Mouse (Mus musculus) embryonic stem cell, embryonic (primary cell): ENCODE data around the gene Carnmt1.

Source experiments
- CTCF ChIA-PET, 4 experiments: fragments of 300-600 bp in 2 of 4; fragments of 350-600 bp in 2 of 4; sonication (Branson Sonifier 250); formaldehyde crosslinking; loops; one replicate each; lab custom pipeline; 2022; ENCODE audit warnings: inconsistent platforms in 2 of 4; lab: Charles Lee
- POLR2A ChIA-PET, 4 experiments: fragments of 300-600 bp in 2 of 4; fragments of 350-600 bp in 2 of 4; sonication (Branson Sonifier 250); formaldehyde crosslinking; loops; one replicate each; lab custom pipeline; 2022; ENCODE audit warnings: antibody characterized with exemption in 4 of 4, inconsistent platforms in 1 of 4; lab: Charles Lee

Carnmt1 gene

DNA sequence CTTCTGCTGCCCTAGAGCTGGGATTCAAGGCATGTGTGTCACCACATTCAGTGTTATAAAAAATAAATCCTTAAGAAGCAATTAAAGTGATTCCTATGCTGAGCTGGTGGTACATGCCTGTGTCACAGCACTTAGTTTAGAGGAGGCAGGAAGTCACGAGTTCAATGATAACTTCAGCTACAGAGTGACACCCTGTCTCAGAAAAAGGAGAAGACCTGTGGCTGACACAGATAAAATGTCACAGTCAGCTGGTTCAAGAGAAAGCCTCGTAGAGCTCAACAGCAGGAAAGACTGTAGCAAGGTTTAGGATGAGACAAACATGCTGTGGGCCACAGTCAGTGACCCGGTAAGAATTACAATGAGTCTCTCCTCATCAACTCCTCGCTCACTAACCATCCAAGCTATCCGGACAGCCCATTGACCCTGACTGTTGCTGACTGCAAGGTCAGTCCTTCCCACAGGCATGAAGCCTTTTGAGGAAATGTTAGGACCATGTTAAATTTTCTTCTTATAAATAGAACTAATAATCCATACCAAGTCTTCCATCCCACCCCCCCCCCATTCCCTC, 23.6 kb upstream of the Carnmt1 start:
- CTCF ChIA-PET = interaction anchor here (0.6 to 2.1 kb wide), 5 partner anchors 14 to 177 kb away, joined by 3 to 7 read pairs (median 3); partner anchors contain the start of gene Carnmt1 (in 1 of the 4)
- POLR2A ChIA-PET = interaction anchor here in 2 of 4 experiments (0.7 to 5.9 kb wide), 21 partner anchors 9 to 83 kb away, joined by 3 to 40 read pairs (median 5); partner anchors contain the start of genes Carnmt1 (in 2 of the 2), Nmrk1 (in 2 of the 2), Ostf1 (in 2 of the 2) and D030056L22Rik (in 1 of the 2)

- POLR2A ChIA-PET = interaction anchor here in 2 of 4 experiments (1.0 to 5.9 kb wide), 6 partner anchors 10 to 40 kb away, joined by 3 to 40 read pairs (median 4); partner anchors contain the start of genes Nmrk1 (in 2 of the 2) and Ostf1 (in 2 of the 2)
- CTCF ChIA-PET = interaction anchor here in 3 of 4 experiments (1.0 to 1.7 kb wide), 2 partner anchors 8 kb away, joined by 4 to 7 read pairs (median 5); no protein-coding TSS in a partner anchor
These were observed 22.6 kb upstream of the Carnmt1 start for GRCm38 (mm10) chr19:18647775-18648557.

- ChIA-PET CTCF (interaction anchor here in 3 of 4 experiments (1.0 to 1.7 kb wide), 2 partner anchors 9 kb away, joined by 4 to 7 read pairs (median 5); no protein-coding TSS in a partner anchor), POLR2A (interaction anchor here in 2 of 4 experiments (1.0 to 1.4 kb wide), 6 partner anchors 10 to 31 kb away, joined by 3 to 5 read pairs (median 4); partner anchors contain the start of genes Nmrk1 (in 2 of the 2) and Ostf1 (in 2 of the 2))
These were observed 22.0 kb upstream of the Carnmt1 start for GRCm38 (mm10) chr19:18648558-18648945.

- POLR2A ChIA-PET = interaction anchor here in 2 of 4 experiments (0.7 to 1.9 kb wide), 6 partner anchors 10 to 43 kb away, joined by 3 to 10 read pairs (median 4); partner anchors contain the start of gene Carnmt1 (in 2 of the 2)
- CTCF ChIA-PET = interaction anchor here in 2 of 4 experiments (1.5 to 1.7 kb wide), 1 partner anchor 10 kb away, joined by 5 to 7 read pairs; no protein-coding TSS in a partner anchor
These were observed 20.6 kb upstream of the Carnmt1 start for GRCm38 (mm10) chr19:18649955-18650354.

DNA sequence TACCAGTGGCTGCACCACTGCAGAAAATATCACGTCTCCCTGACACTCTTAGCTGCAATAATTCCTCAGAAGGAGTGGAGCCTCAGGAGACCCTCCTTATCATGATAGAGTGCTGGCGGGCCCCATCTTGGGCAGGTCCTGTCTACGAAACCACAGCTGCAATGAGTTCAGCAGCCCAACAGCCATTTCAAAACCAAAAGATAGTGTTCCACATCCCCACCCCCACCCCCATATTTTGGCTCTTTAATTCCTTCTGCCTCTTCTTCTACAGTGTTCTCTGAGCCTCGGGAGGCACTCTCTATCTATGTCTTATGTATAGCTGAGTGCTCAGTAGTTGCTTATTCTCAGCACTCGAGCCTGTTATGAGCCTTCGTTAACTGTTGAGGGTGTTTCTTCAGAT, 20.1 kb upstream of the Carnmt1 start:
- CTCF ChIA-PET = interaction anchor here in 1 of 4 experiments (1.5 kb wide), 1 partner anchor 11 kb away, joined by 5 read pairs; no protein-coding TSS in a partner anchor
- POLR2A ChIA-PET = interaction anchor here in 2 of 4 experiments (0.5 to 1.9 kb wide), 8 partner anchors 10 to 43 kb away, joined by 3 to 10 read pairs (median 4); partner anchors contain the start of genes Carnmt1 (in 2 of the 2), Nmrk1 (in 1 of the 2) and Ostf1 (in 1 of the 2)

DNA sequence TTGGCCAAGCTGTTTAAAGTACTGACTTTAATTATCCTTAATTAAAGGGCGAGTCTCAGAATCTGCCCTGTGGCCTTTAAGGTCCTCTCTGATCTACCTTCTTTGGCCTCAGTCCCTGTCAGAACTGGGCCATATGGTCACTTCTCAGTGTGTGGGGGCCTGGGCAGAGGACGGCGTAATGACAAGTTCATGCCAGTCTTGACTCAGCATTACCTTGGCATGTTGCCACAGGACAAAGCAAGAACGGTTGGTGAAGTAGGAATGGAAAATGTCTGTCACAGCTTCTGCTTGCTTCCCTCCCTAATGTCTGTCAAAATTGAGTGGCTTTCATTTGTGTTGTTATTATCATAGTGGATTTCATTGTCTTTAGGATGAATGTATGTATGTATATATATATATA, 18.0 kb upstream of the Carnmt1 start:
- CTCF ChIA-PET = interaction anchor here in 1 of 4 experiments (1.4 kb wide), 1 partner anchor 13 kb away, joined by 4 read pairs; no protein-coding TSS in a partner anchor

GRCm38 (mm10) chr19:18653058-18653457, 17.5 kb upstream of the Carnmt1 start:
- ChIA-PET CTCF (interaction anchor here in 1 of 4 experiments (2.0 kb wide), 1 partner anchor 14 kb away, joined by 10 read pairs; no protein-coding TSS in a partner anchor), POLR2A (interaction anchor here in 2 of 4 experiments (0.6 to 4.8 kb wide), 9 partner anchors 15 to 1062 kb away, joined by 3 to 56 read pairs (median 11); partner anchors contain the start of genes Carnmt1 (in 2 of the 2), D030056L22Rik (in 1 of the 2), Nmrk1 (in 1 of the 2) and Ostf1 (in 1 of the 2))

More for the DNA sequence above, 18.0 kb upstream of the Carnmt1 start:
- POLR2A ChIA-PET = interaction anchor here in 1 of 4 experiments (0.6 to 4.8 kb wide), 2 partner anchors 19 to 1062 kb away, joined by 3 to 56 read pairs; partner anchors contain the start of gene Carnmt1

DNA sequence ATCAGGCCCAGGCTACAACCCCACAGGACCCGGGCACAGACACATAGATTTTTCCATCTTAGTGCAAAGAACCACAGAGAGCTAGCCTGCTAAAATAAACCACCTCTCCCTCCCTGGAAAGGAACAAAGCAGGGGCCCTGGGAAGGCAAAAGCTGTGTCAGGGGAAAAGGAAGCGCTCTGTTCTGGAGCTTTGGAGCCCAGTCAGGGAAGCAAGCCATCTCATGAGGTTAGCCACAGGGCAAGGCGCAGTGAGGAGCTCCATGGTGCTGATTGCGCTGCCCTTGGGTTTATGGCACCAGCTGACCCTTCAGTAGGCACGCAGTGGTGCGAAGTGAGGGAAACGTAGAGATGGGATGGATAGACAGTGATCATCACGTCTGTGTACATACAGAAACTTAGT, 16.2 kb upstream of the Carnmt1 start:
- ChIA-PET POLR2A (interaction anchor here in 3 of 4 experiments (0.7 to 4.8 kb wide), 30 partner anchors 9 to 739 kb away, joined by 3 to 56 read pairs (median 4); partner anchors contain the start of genes Carnmt1 (in 3 of the 3), Nmrk1 (in 2 of the 3), Ostf1 (in 2 of the 3) and D030056L22Rik (in 1 of the 3)), CTCF (interaction anchor here (0.6 to 2.0 kb wide), 7 partner anchors 15 to 96 kb away, joined by 3 to 10 read pairs (median 4); partner anchors contain the start of gene Carnmt1 (in 1 of the 4))

DNA sequence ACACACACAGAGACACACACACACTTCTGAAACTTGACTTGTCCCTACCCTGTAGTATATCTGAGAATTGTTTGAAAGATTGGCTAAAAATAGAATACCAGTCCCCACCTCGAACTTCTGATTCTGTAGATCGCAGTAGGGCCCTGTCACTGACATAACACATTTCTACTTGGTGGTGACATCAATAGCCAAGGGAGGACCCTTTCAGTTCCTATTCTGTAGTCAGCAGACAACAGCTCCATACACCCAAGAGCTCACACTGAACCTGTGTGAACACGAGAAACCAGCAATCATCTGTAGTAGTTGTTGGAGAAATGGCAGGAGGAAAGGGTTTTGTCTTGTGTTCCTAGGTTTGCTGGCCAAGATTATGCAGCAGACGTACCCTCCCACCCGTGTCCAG, 15.6 kb upstream of the Carnmt1 start:
- POLR2A ChIA-PET = interaction anchor here in 3 of 4 experiments (0.7 to 4.8 kb wide), 33 partner anchors 8 to 298 kb away, joined by 3 to 56 read pairs (median 6); partner anchors contain the start of genes Carnmt1 (in 3 of the 3), Nmrk1 (in 2 of the 3), Ostf1 (in 2 of the 3) and D030056L22Rik (in 1 of the 3)
- CTCF ChIA-PET = interaction anchor here in 3 of 4 experiments (1.5 to 2.0 kb wide), 3 partner anchors 15 to 16 kb away, joined by 6 to 10 read pairs (median 10); no protein-coding TSS in a partner anchor

GRCm38 (mm10) chr19:18655999-18656398, 14.6 kb upstream of the Carnmt1 start:
- CTCF ChIA-PET = interaction anchor here in 1 of 4 experiments (2.0 kb wide), 1 partner anchor 17 kb away, joined by 10 read pairs; no protein-coding TSS in a partner anchor
- POLR2A ChIA-PET = interaction anchor here in 3 of 4 experiments (0.6 to 4.8 kb wide), 37 partner anchors 9 to 1233 kb away, joined by 3 to 56 read pairs (median 5); partner anchors contain the start of genes Carnmt1 (in 3 of the 3), Nmrk1 (in 3 of the 3), D030056L22Rik (in 2 of the 3) and Ostf1 (in 2 of the 3)

DNA sequence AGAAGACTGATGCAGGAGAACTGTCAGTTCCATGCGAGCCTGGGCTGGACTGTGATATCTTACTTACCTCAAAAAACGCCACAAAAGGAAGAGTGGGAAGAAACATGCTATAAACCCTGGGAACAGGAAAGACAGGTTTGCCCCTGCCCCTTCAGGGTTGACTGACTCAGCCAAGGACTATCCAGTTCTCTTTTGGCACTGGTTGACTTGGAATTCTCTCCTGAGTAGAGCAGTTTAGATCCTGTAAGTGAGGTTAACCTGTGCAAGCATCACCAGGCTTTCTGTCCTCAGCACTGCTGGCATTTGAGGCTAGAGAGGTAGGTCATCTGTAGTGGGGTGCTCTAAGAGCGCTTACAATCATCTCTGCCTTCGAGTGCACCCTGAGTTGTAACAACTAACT, 12.1 kb upstream of the Carnmt1 start:
- ChIA-PET CTCF (interaction anchor here in 3 of 4 experiments (0.6 to 1.0 kb wide), 3 partner anchors 19 to 20 kb away, joined by 3 read pairs; no protein-coding TSS in a partner anchor), POLR2A (interaction anchor here in 3 of 4 experiments (0.7 to 2.0 kb wide), 5 partner anchors 11 to 57 kb away, joined by 3 to 19 read pairs (median 4); partner anchors contain the start of genes Carnmt1 (in 2 of the 3), Nmrk1 (in 1 of the 3) and Ostf1 (in 1 of the 3))

DNA sequence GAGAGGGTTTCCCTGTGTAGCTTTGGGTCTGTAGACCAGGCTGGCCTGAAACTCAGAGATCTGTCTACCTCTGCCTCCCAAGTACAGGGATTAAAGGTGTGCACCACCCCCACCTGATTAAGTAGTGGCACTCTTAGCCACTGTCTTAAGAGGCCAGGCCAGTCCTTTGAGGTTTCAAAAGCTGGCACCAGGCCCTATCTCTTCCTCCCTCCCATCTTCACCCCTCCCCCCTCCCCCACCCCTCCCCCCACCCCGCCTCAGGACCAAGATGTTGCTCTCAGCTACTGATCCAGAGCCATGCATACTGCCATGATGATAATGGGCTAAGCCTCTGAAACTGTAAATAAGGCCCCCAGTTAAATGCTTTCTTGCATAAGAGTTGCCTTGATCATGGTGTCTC, 11.2 kb upstream of the Carnmt1 start:
- ChIA-PET POLR2A (interaction anchor here (0.5 to 2.0 kb wide), 14 partner anchors 10 to 56 kb away, joined by 3 to 19 read pairs (median 4); partner anchors contain the start of genes Carnmt1 (in 2 of the 4), Nmrk1 (in 2 of the 4) and Ostf1 (in 2 of the 4)), CTCF (interaction anchor here in 1 of 4 experiments (1.0 kb wide), 1 partner anchor 20 kb away, joined by 3 read pairs; no protein-coding TSS in a partner anchor)

GRCm38 (mm10) chr19:18660466-18660865, 10.1 kb upstream of the Carnmt1 start:
- ChIA-PET CTCF (interaction anchor here in 1 of 4 experiments (1.4 to 1.5 kb wide), 2 partner anchors 14 to 21 kb away, joined by 3 read pairs; no protein-coding TSS in a partner anchor), POLR2A (interaction anchor here in 2 of 4 experiments (0.5 to 2.6 kb wide), 10 partner anchors 9 to 54 kb away, joined by 3 to 19 read pairs (median 7); partner anchors contain the start of genes Carnmt1 (in 2 of the 2), Nmrk1 (in 1 of the 2) and Ostf1 (in 1 of the 2))

DNA sequence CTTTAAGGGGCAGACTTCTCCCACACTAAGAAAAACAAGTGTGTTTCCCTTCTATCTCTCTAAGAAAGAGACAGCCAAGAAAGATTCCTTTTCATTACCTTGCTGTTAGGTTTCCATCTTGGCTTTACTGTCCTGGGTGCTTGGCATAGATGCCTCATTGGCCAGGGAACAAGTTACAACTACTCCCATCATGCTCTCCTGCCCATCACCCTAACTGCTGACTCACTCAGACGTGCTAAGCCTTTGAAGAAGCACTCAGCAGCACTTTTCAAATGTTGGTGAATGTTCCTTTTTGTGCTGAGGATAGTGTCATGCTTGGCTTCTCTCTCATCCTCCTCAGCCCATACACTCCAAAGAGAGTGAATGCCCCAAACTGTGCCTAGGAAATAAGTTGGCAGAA, 8.9 kb upstream of the Carnmt1 start:
- ChIA-PET CTCF (interaction anchor here in 3 of 4 experiments (1.1 to 1.5 kb wide), 4 partner anchors 15 to 22 kb away, joined by 3 read pairs; no protein-coding TSS in a partner anchor), POLR2A (interaction anchor here in 2 of 4 experiments (0.5 to 2.6 kb wide), 6 partner anchors 9 to 53 kb away, joined by 3 to 10 read pairs (median 4); partner anchors contain the start of genes Carnmt1 (in 2 of the 2), Nmrk1 (in 1 of the 2) and Ostf1 (in 1 of the 2))

DNA sequence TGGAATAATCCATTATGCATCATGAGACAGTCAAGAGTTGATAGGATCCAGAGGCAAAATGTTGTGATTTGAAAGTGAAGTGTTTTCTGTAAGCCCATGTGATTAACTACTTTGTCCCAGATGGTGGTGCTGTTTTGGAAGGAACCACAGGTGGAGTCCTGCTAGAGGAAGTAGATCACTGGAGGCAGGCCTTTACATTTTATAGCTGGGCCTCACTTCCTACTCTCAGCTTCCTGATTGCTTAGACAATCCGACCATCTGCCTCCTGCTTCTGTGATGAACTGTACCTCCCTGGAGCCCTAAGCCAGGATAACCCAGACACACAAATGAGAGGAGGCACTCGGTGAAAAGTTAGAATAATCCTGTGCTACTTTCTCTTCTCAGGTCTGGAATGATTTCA, 6.7 kb upstream of the Carnmt1 start:
- POLR2A ChIA-PET = interaction anchor here in 3 of 4 experiments (1.0 to 2.9 kb wide), 8 partner anchors 9 to 56 kb away, joined by 3 to 10 read pairs (median 3); partner anchors contain the start of genes Nmrk1 (in 1 of the 3) and Ostf1 (in 1 of the 3)
- CTCF ChIA-PET = interaction anchor here in 1 of 4 experiments (1.4 kb wide), 1 partner anchor 24 kb away, joined by 3 read pairs; no protein-coding TSS in a partner anchor

GRCm38 (mm10) chr19:18666966-18667365, 3.6 kb upstream of the Carnmt1 start:
- POLR2A ChIA-PET = no interaction called here
- CTCF ChIA-PET = no interaction called here
